Mouse (Mus musculus) small intestine, adult 2 months (tissue): Measurements from ENCODE around the gene Gm10260. TPM values are rescaled to one million over a fixed set of nuclear protein-coding genes. Genes with fewer than 3 reads are reported as not detected.

ENCODE experiments used
- H3K27ac ChIP-seq: fragments of 200-500 bp; 2 replicates; pipeline ENCODE4 v1.5.1; 2012; ENCODE audit warnings: low read depth, low read length, control low read depth, inconsistent platforms; ENCODE audit not compliant: insufficient read depth
- H3K27me3 ChIP-seq: fragments of 200-500 bp; 2 replicates; pipeline ENCODE4 v1.6.1; 2012; ENCODE audit warnings: mild to moderate bottlenecking, moderate library complexity, low read length, inconsistent platforms; ENCODE audit not compliant: control insufficient read depth, insufficient read depth
- H3K36me3 ChIP-seq: fragments of 200-500 bp; 2 replicates; pipeline ENCODE4 v1.6.1; 2012; ENCODE audit warnings: mild to moderate bottlenecking, low read length, control low read depth, inconsistent platforms; ENCODE audit not compliant: control insufficient read depth, insufficient read depth
- H3K4me1 ChIP-seq: fragments of 200-500 bp; 2 replicates; pipeline ENCODE4 v1.6.1; 2012; ENCODE audit warnings: low read length, inconsistent platforms, mixed read lengths; ENCODE audit not compliant: control insufficient read depth, insufficient read depth, insufficient read length
- H3K4me3 ChIP-seq: fragments of 200-500 bp; 2 replicates; pipeline ENCODE4 v1.5.1; 2012; ENCODE audit warnings: low read depth, mild to moderate bottlenecking, control low read depth, inconsistent platforms, low read length, moderate library complexity
- CTCF ChIP-seq: fragments of 200-500 bp; IDR thresholded peaks from 2 replicates; pipeline ENCODE4 v1.5.1; 2012; ENCODE audit warnings: low read depth, mild to moderate bottlenecking, control low read depth, inconsistent platforms, low read length, moderate library complexity, mixed read lengths; ENCODE audit not compliant: insufficient replicate concordance, insufficient read length; ENCODE audit errors: extremely low read depth
- POLR2A ChIP-seq: fragments of 200-500 bp; IDR thresholded peaks from 2 replicates; pipeline ENCODE4 v1.6.1; 2012; ENCODE audit warnings: low read depth, mild to moderate bottlenecking, control low read depth, inconsistent platforms, low read length, moderate library complexity
- WGBS: fragments of 180-500 bp; shearing (Covaris S2); methylation state at CpG from one replicate; pipeline ENCODE4 v1.1.7; 2018; 5-methylcytosine and 5-hydroxymethylcytosine counted together
- polyA plus RNA-seq: library from polyadenylated mRNA; depleted of rRNA; stranded (reverse); fragments of >200 nt; gene quantifications from 2 replicates; pipeline ENCODE4 v1.2.3, GENCODE M21; 2012

Gene Gm10260
- polyA plus RNA-seq, 1 experiment, result 2.9 TPM

DNA sequence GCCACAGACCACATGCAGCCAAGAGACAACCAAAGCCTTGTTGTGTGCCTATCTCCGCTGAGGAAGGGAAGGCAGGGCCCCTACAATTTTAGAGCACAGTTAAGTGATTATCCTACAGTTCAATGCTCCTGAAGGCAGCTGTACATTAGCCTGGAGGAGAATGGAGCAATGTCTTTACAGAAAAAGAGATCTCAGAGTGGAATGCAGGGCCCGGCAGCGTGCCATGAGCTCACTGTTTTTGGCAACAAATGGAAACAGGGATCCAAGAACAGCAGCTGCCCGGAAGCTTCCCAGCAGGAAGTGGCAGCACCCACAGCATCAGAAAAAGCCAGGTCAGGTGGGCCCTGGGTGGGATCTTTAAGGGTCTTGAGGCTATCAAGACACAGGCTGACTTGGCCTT lies 3.4 kb downstream of the Gm10260 start:
- no peak overlapping the region for H3K4me3 ChIP-seq
- H3K36me3 ChIP-seq, result no peaks in the 10 kb centered on the region
- WGBS, result 76% methylated on average over 4 of the region's 4 CpGs
- TF ChIP-seq POLR2A (no peak), CTCF (no peak)
- H3K27ac ChIP-seq, result no peak overlapping the region
- no peaks in the 10 kb centered on the region for H3K27me3 ChIP-seq
- no peaks in the 10 kb centered on the region for H3K4me1 ChIP-seq

DNA sequence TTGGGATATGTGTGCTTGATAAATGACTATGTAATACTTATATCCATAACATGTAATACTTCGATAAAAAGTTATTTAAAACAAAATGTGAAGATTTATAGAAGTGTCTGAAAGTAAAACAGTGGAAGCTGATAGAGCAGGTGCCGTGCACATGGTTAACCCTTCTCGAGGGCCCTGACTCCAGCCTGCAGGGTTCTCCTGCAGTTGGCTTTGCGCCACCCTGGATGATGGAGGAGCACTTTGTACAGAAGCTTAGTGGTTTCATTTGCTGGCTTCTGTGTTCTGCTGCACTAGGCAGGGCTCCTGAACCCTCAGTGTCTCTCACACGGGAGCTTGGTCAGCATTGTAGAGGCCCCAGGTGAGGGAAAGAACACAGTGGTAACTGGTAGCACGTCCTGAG lies 4.3 kb downstream of the Gm10260 start:
- Histone ChIP-seq H3K27ac (no peak overlapping the region), H3K4me3 (no peak overlapping the region), H3K27me3 (no peaks in the 10 kb centered on the region), H3K36me3 (no peaks in the 10 kb centered on the region), H3K4me1 (no peaks in the 10 kb centered on the region)
- TF ChIP-seq POLR2A (no peak), CTCF (no peak)
- 88% methylated on average over 6 of the region's 6 CpGs for WGBS

DNA sequence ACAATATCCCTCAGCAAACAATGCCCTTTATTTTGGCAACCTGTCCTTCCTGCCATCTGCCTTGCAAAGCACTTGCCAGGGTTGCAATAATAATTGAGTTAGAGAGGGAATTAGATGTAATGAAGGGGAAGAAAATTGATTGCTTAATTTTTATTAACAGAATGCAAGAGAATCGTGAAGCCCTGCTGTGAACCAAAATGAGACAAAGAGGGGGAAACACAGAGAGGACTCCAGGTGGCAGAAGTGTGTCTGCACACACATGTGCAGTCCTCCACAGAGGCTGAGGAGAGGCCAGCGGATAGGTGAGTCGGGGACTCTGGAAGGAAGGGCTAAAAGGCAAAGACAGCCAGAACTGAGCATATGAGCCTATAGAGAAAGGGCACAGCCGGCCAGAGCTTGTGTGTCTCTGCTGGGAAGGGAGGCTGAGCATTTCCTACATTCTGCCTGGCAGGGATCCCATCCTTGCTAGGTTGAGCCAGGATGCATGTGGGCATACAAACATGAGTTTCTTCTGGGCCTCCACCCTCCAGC lies 9.5 kb downstream of the Gm10260 start:
- no peaks in the 10 kb centered on the region for H3K36me3 ChIP-seq
- no peaks in the 10 kb centered on the region for H3K4me1 ChIP-seq
- WGBS, result 75% methylated on average over 4 of the region's 4 CpGs
- no peaks in the 10 kb centered on the region for H3K27me3 ChIP-seq
- no peak for TF ChIP-seq POLR2A
- no peak for TF ChIP-seq CTCF
- H3K27ac ChIP-seq, result no peak overlapping the region
- H3K4me3 ChIP-seq, result no peak overlapping the region

DNA sequence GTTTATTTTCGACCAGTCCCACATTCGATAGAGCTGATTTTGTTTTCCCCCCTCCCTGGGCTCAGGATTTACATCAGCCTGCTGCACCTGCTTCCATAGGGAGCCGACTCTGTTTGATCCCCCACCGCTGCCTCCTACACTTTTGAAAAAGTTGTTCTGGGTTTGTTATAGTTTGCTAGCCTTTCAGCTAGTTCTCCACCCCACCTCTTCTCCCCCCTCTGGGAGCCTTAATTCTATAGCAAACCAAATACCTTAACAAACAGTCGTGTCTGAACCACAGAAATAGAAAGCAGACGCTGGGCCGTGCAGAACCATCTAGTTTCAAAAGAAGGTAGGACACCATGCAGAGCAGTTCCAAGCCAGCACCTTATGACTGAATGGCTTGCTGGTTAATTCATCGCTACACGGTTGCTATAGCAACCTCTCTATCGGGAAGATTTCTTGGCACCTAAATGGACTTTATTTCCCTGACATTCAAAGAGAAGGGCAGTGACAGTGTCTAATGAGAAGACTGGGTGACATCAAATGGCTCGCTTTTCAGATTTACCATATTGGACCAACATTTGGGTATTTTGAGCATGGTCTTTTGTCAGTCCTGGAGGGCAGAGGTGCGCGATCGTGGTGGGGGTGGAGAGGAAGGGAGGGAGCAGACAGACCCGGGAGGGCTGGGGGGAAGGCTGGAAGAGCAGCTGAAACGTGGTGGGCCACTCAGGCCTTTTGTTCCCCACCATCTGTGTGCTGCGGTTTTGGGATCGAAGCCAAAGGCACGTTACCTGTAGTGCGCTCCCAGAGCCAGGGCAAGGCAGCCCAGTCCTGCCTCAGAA lies 13.2 kb downstream of the Gm10260 start:
- Histone ChIP-seq H3K4me1 (no peaks in the 10 kb centered on the region), H3K27me3 (no peaks in the 10 kb centered on the region), H3K36me3 (no peaks in the 10 kb centered on the region), H3K27ac (no peak overlapping the region), H3K4me3 (no peak overlapping the region)
- no peak for TF ChIP-seq CTCF
- 64% methylated on average over 20 of the region's 20 CpGs for WGBS

DNA sequence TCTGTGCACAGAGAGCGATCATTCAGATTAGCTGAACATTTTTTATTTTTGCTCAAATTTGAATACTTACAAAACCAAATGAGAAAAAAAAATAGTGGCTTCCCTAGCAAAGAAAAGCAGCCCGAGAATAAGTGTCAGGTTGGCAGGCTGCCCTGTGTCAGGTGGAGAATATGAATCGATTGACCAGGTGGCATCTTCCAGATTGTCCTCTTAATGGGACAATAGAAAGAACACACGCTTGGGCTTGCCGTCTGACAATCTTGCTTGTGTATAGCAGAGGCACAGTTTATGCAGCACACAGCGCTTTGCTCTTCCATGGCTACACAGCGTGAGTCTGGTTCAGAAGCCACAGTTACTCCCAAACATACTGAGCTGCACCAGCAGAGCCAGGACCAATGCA lies 15.8 kb downstream of the Gm10260 start:
- 82% methylated on average over 7 of the region's 7 CpGs for WGBS
- H3K4me1 ChIP-seq, result no peaks in the 10 kb centered on the region
- no peaks in the 10 kb centered on the region for H3K36me3 ChIP-seq

DNA sequence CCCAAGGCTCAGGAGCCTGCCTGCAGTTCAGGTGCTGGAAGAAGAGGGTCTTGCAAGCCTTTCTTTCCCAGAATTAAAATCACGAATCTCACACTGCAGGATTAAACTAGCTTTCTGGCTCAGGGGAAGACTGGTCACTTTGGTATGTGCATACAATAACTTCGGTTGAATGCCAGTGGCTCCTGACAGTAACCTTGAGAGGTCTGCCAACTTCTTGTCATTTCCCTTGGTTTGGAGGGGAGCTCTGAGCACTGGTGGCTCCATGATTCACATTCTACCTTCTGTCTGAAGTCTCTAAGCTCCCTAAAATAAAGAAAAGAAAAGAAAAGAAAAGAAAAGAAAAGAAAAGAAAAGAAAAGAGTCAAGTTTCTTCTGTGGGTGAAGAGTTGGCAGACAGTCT lies 16.4 kb downstream of the Gm10260 start:
- Histone ChIP-seq H3K27me3 (no peaks in the 10 kb centered on the region), H3K4me3 (no peak overlapping the region), H3K27ac (no peak overlapping the region), H3K36me3 (no peaks in the 10 kb centered on the region), H3K4me1 (no peaks in the 10 kb centered on the region)
- TF ChIP-seq CTCF (no peak), POLR2A (no peak)
- 51% methylated on average over 2 of the region's 2 CpGs for WGBS

More for the DNA sequence above, 15.8 kb downstream of the Gm10260 start:
- TF ChIP-seq POLR2A, result no peak
- no peak for TF ChIP-seq CTCF
- no peaks in the 10 kb centered on the region for H3K27me3 ChIP-seq
- no peak overlapping the region for H3K4me3 ChIP-seq
- no peak overlapping the region for H3K27ac ChIP-seq

DNA sequence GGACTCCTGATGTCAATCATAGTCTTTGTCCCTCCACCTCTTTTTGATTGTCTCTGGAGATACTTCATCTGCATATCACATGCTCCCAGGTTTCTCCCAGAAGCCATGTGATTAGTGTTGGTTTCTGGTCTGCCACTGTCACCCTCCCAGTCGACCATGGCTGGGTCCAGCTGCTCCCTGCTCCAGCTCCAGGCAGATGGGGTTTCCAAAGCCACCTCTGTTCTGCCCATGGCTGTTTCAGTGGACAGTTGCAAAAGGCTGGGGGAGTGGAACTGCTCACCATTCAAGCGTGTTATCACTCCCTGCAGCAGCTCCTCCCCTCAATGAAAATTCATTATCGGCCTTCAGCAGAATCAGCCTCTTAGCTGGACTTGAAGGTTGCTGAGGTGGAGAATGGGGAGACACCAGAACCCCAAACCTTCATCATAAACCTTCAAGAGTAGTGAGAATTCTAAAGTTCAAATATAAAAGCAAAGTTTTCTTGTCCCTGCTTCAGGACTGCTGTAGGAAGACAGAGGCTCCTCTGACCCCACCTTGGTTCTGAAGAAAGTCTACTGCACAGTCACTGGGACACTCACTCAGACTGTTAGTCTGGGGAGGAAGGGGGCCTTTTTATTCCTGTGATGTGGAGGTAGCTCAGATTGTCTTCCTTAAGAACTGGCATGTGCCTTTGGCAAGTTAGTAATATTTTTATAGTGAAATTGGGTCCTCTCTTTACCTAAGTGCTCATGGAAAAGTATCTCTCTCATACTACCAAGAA lies 17.0 kb downstream of the Gm10260 start:
- TF ChIP-seq CTCF, result no peak
- TF ChIP-seq POLR2A, result no peak
- Histone ChIP-seq H3K27ac (no peak overlapping the region), H3K27me3 (no peaks in the 10 kb centered on the region), H3K36me3 (no peaks in the 10 kb centered on the region), H3K4me3 (no peak overlapping the region), H3K4me1 (no peaks in the 10 kb centered on the region)
- WGBS, result 56% methylated on average over 3 of the region's 3 CpGs
